Mouse (Mus musculus): ENCODE results near the gene Arhgap8. TPM values are rescaled to one million over a fixed set of nuclear protein-coding genes. Genes with fewer than 3 reads are reported as not detected.

The Arhgap8 gene
- polyA plus RNA-seq, 1 experiment, result 6.3 TPM

DNA sequence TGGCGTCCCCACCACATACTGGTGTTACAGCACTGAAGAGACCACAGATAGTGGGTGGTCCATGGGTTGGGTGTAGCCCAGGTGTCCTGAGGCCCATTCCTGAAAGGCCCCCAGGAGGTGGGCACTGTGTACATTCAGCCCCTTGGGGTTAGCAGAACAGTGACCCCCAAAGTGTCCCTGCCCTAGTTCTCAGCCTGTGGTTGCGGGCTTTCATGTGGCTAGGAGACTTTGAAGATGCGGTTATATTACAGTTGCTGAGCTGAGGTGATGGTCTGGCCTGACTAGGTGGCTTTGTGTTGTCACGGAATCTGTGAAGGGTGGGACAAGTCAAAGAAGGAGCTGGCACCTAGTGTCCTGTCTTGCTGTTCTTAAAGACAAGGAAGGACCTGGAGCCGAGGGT is 35.3 kb upstream of the Arhgap8 start:
- Histone ChIP-seq H3K36me3 (ENCODE audit: control insufficient read depth, insufficient read depth, low read length) (peaks cover 16% of the 10 kb centered on the region), H3K4me1 (ENCODE audit: control insufficient read depth, insufficient read depth, insufficient read length, low read length) (peaks cover 31% of the 10 kb centered on the region), H3K27ac (ENCODE audit: insufficient read depth, low read depth, low read length) (peak overlapping the region; percentile 54), H3K27me3 (ENCODE audit: control insufficient read depth, insufficient read depth, low read length) (no peaks in the 10 kb centered on the region), H3K4me3 (ENCODE audit: low read depth, low read length) (no peak overlapping the region)
- TF ChIP-seq POLR2A (IDR thresholded peaks at IDR 0.05; ENCODE audit: low read depth, low read length), result no peak
- TF ChIP-seq CTCF (IDR thresholded peaks at IDR 0.05; ENCODE audit: extremely low read depth, insufficient read length, insufficient replicate concordance, low read depth, low read length), result no peak
- 71% methylated on average over 5 of the region's 5 CpGs for WGBS

DNA sequence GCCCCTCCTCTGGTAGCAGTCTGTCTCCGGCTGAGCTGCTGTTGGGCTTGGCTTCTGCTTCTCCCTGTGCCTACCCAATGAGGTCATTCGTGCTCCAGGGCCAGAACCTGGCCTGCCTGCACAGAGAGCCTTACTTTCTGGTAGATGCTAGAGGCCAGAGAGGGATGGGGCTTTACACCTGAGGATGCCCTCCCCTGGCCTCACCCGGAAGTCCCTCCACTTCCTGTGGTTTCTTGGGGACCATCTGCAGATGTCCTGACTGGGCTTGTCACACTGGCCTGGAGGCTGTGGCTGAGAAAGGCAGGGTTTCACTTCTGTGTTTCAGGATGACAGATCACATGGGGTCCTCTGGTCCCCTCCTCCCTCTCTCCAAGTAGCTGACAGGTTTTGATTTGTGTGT is 34.4 kb upstream of the Arhgap8 start:
- Histone ChIP-seq H3K27me3 (ENCODE audit: control insufficient read depth, insufficient read depth, low read length) (no peaks in the 10 kb centered on the region), H3K4me3 (ENCODE audit: low read depth, low read length) (no peak overlapping the region), H3K36me3 (ENCODE audit: control insufficient read depth, insufficient read depth, low read length) (peaks cover 24% of the 10 kb centered on the region), H3K27ac (ENCODE audit: insufficient read depth, low read depth, low read length) (peak overlapping the region; percentile 46; the same call in 1 of the 2 replicates), H3K4me1 (ENCODE audit: control insufficient read depth, insufficient read depth, insufficient read length, low read length) (peaks cover 23% of the 10 kb centered on the region)
- TF ChIP-seq CTCF (IDR thresholded peaks at IDR 0.05; ENCODE audit: extremely low read depth, insufficient read length, insufficient replicate concordance, low read depth, low read length) (no peak), POLR2A (IDR thresholded peaks at IDR 0.05; ENCODE audit: low read depth, low read length) (0 out of 2 replicates have a peak, but pooled peaks have one; percentile 12)
- WGBS, result 62% methylated on average over 3 of the region's 3 CpGs

DNA sequence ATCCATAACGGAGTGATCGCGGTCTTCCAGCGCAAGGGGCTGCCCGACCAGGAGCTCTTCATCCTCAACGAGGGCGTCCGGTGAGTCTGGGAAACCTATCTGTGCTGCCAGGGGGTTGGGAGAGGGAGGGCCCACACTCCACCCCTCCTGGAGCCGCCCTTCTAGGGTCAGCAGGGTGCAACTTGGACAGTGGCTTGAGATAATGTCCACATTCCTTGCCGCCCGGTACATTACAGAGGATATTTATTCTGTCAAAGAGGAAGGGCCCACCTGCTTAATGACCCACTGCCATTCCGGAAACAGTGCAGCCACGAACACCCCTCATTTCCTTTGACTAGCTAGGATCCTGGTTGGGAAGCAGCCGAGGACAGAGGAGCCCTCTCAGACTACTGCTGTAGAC is 31.9 kb upstream of the Arhgap8 start:
- Histone ChIP-seq H3K36me3 (ENCODE audit: control insufficient read depth, insufficient read depth, low read length) (peaks cover 43% of the 10 kb centered on the region), H3K4me1 (ENCODE audit: control insufficient read depth, insufficient read depth, insufficient read length, low read length) (peaks cover 16% of the 10 kb centered on the region), H3K4me3 (ENCODE audit: low read depth, low read length) (no peak overlapping the region), H3K27ac (ENCODE audit: insufficient read depth, low read depth, low read length) (no peak overlapping the region), H3K27me3 (ENCODE audit: control insufficient read depth, insufficient read depth, low read length) (no peaks in the 10 kb centered on the region)
- WGBS, result 86% methylated on average over 14 of the region's 14 CpGs
- TF ChIP-seq POLR2A (IDR thresholded peaks at IDR 0.05; ENCODE audit: low read depth, low read length) (no peak), CTCF (IDR thresholded peaks at IDR 0.05; ENCODE audit: extremely low read depth, insufficient read length, insufficient replicate concordance, low read depth, low read length) (no peak)

DNA sequence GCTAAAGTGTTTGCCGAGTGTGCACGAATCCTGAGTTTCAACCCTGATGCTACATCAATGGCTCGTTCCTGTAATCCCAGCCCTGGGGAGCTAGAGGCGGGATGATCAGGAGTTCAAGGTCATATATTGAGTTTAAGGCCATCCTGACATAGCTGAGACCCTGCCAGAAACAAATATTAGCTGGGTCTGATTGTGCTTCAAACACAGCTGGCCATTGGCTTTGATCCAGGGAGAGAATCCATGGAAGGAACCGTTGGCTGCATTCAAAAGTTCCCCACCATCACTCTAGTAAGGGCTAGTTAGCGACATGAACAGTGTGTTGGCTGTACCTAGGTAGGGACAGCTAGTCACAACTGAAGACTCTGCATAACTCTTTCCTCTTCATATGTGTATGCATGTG is 30.5 kb upstream of the Arhgap8 start:
- no peak for TF ChIP-seq POLR2A (IDR thresholded peaks at IDR 0.05; ENCODE audit: low read depth, low read length)
- Histone ChIP-seq H3K4me3 (ENCODE audit: low read depth, low read length) (no peak overlapping the region), H3K36me3 (ENCODE audit: control insufficient read depth, insufficient read depth, low read length) (peaks cover 55% of the 10 kb centered on the region)

DNA sequence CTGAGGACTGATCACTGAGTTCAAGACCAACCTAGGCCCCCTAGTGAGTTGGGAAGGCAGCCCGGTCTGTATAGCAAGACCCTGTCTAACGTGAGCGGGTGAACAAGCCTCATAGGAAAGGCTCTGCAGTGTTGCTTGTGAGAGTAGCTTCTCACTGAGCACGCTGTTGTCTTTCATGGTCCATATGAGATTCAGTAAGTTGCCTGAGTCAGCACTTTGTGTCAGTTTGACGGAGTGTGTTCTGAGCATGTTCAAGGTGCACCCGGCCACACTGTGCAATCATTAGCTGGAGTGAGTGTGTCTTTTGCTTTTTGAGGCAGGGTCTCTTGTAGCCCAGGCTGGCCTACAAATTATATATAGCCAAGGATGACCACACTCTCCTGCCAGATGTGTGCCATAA is 28.3 kb upstream of the Arhgap8 start:
- H3K4me3 ChIP-seq (ENCODE audit: low read depth, low read length), result no peak overlapping the region
- WGBS, result 91% methylated on average over 6 of the region's 6 CpGs
- peaks cover 66% of the 10 kb centered on the region for H3K36me3 ChIP-seq (ENCODE audit: control insufficient read depth, insufficient read depth, low read length)
- H3K27ac ChIP-seq (ENCODE audit: insufficient read depth, low read depth, low read length), result no peak overlapping the region
- TF ChIP-seq CTCF (IDR thresholded peaks at IDR 0.05; ENCODE audit: extremely low read depth, insufficient read length, insufficient replicate concordance, low read depth, low read length) (no peak), POLR2A (IDR thresholded peaks at IDR 0.05; ENCODE audit: low read depth, low read length) (no peak)
- H3K4me1 ChIP-seq (ENCODE audit: control insufficient read depth, insufficient read depth, insufficient read length, low read length), result peaks cover 5% of the 10 kb centered on the region; the same call in 1 of the 2 replicates
- no peaks in the 10 kb centered on the region for H3K27me3 ChIP-seq (ENCODE audit: control insufficient read depth, insufficient read depth, low read length)

More for the DNA sequence above, 30.5 kb upstream of the Arhgap8 start:
- WGBS, result 69% methylated on average over 6 of the region's 6 CpGs
- H3K27ac ChIP-seq (ENCODE audit: insufficient read depth, low read depth, low read length), result no peak overlapping the region
- H3K4me1 ChIP-seq (ENCODE audit: control insufficient read depth, insufficient read depth, insufficient read length, low read length), result peaks cover 15% of the 10 kb centered on the region
- no peaks in the 10 kb centered on the region for H3K27me3 ChIP-seq (ENCODE audit: control insufficient read depth, insufficient read depth, low read length)

DNA sequence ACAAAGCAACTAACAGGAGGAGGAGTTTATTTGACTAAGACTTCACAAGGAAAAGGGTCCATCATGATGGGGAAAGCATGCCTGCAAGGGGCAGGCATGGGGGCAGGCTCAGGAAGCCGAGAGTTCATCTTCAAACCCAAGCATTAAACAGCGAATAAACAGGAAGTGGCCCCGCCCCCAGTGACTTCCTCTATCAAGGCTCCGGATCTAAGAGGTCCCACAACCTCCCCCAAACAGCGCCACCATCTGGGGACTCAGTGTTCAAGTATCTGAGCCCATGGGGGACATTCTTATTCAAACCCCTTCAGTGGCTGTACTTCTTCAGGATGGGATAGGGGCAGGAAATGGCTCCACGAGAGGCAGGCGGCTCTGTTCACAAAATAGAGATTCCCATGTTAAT is 27.2 kb upstream of the Arhgap8 start:
- Histone ChIP-seq H3K27me3 (ENCODE audit: control insufficient read depth, insufficient read depth, low read length) (no peaks in the 10 kb centered on the region), H3K36me3 (ENCODE audit: control insufficient read depth, insufficient read depth, low read length) (peaks cover 73% of the 10 kb centered on the region)
- WGBS, result 83% methylated on average over 7 of the region's 7 CpGs

DNA sequence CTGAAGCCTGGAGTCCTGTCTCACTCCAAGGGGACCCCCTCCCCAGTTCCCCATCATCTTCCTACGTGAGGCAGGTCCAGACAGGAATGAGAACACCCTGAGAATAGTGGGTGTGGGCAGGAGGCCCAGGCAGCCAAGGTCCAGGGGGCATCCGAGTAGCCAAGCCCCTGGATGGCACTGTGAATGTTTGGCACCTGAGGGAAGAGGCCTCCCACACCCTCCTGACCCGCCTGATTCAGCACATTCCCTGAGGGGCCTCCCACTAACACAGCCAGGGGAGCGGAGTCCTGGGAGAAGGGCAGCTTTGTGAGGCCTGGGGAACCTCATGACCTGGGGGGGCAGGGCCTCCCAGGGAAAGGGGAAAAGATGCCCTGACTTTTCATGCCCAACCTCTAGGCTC is 23.8 kb upstream of the Arhgap8 start:
- 81% methylated on average over 4 of the region's 4 CpGs for WGBS
- Histone ChIP-seq H3K4me3 (ENCODE audit: low read depth, low read length) (no peak overlapping the region), H3K36me3 (ENCODE audit: control insufficient read depth, insufficient read depth, low read length) (peaks cover 55% of the 10 kb centered on the region), H3K27ac (ENCODE audit: insufficient read depth, low read depth, low read length) (no peak overlapping the region), H3K27me3 (ENCODE audit: control insufficient read depth, insufficient read depth, low read length) (no peaks in the 10 kb centered on the region), H3K4me1 (ENCODE audit: control insufficient read depth, insufficient read depth, insufficient read length, low read length) (peaks cover 3% of the 10 kb centered on the region; the same call in 1 of the 2 replicates)
- TF ChIP-seq CTCF (IDR thresholded peaks at IDR 0.05; ENCODE audit: extremely low read depth, insufficient read length, insufficient replicate concordance, low read depth, low read length) (no peak), POLR2A (IDR thresholded peaks at IDR 0.05; ENCODE audit: low read depth, low read length) (no peak)

More for the DNA sequence above, 27.2 kb upstream of the Arhgap8 start:
- Histone ChIP-seq H3K4me1 (ENCODE audit: control insufficient read depth, insufficient read depth, insufficient read length, low read length) (no peaks in the 10 kb centered on the region), H3K27ac (ENCODE audit: insufficient read depth, low read depth, low read length) (no peak overlapping the region), H3K4me3 (ENCODE audit: low read depth, low read length) (no peak overlapping the region)
- no peak for TF ChIP-seq POLR2A (IDR thresholded peaks at IDR 0.05; ENCODE audit: low read depth, low read length)
- peak; percentile 8; the same call in 1 of the 2 replicates for TF ChIP-seq CTCF (IDR thresholded peaks at IDR 0.05; ENCODE audit: extremely low read depth, insufficient read length, insufficient replicate concordance, low read depth, low read length)
